Mouse (Mus musculus) forebrain, postnatal 0 days (tissue): ENCODE results near the gene Tspan18. TPM values are rescaled to one million over a fixed set of nuclear protein-coding genes. Genes with fewer than 3 reads are reported as not detected.

ENCODE experiments used
- ATAC-seq: fragments of 200-750 bp; cut with Nextera tagmentation; 2 replicates; pipeline ENCODE4 v1.8.0; 2017; ENCODE audit warnings: mild to moderate bottlenecking, moderate library complexity
- DNase-seq: peaks from one replicate; pipeline ENCODE4 v3.0.0-alpha.2; 2015
- H3K27ac ChIP-seq: fragments of 300-500 bp; sonication (generic); 2 replicates; pipeline ENCODE4 v1.5.1; 2014; ENCODE audit warnings: low read depth, mild to moderate bottlenecking, antibody characterized with exemption, low read length, moderate library complexity, mixed read lengths
- H3K27me3 ChIP-seq: fragments of 300-500 bp; sonication (generic); 2 replicates; pipeline ENCODE4 v1.6.1; 2014; ENCODE audit warnings: mild to moderate bottlenecking, low read length, mixed read lengths; ENCODE audit not compliant: insufficient read depth
- H3K36me3 ChIP-seq: fragments of 300-500 bp; sonication (generic); 2 replicates; pipeline ENCODE4 v1.6.1; 2014; ENCODE audit warnings: mild to moderate bottlenecking, moderate library complexity; ENCODE audit not compliant: insufficient read depth
- H3K4me1 ChIP-seq: fragments of 300-500 bp; sonication (generic); 2 replicates; pipeline ENCODE4 v1.6.1; 2014; ENCODE audit warnings: antibody characterized with exemption; ENCODE audit not compliant: insufficient read depth
- H3K4me2 ChIP-seq: fragments of 300-500 bp; sonication (generic); 2 replicates; pipeline ENCODE4 v1.6.1; 2014; ENCODE audit warnings: low read depth, mild to moderate bottlenecking, moderate library complexity
- H3K4me3 ChIP-seq: fragments of 300-500 bp; sonication (generic); 2 replicates; pipeline ENCODE4 v1.5.1; 2014; ENCODE audit warnings: low read depth, low read length, mixed read lengths
- H3K9ac ChIP-seq: fragments of 300-500 bp; sonication (generic); 2 replicates; pipeline ENCODE4 v1.6.1; 2014; ENCODE audit warnings: mild to moderate bottlenecking
- H3K9me3 ChIP-seq: fragments of 300-500 bp; sonication (generic); 2 replicates; pipeline ENCODE4 v1.6.1; 2016; ENCODE audit warnings: low read length
- CTCF ChIP-seq: sonication (generic); IDR thresholded peaks from 2 replicates; pipeline ENCODE4 v1.5.1; 2016; ENCODE audit warnings: antibody characterized with exemption, control low read depth, low read depth
- WGBS: fragments of 180-500 bp; shearing (Covaris S2); extraction: QIAGEN DNeasy Blood & Tissue Kit; methylation state at CpG from one replicate; pipeline ENCODE4 v1.1.7; 2014; 5-methylcytosine and 5-hydroxymethylcytosine counted together
- polyA plus RNA-seq: library from polyadenylated mRNA; unstranded; fragments of >200 nt; fragmentation: Nextera tagmentation; extraction: Ambion mirVana; gene quantifications from 2 replicates; pipeline ENCODE4 v1.2.1, GENCODE M21; 2015
- total RNA-seq: library from RNA; depleted of rRNA; stranded (reverse); fragments of >200 nt; gene quantifications from 2 replicates; pipeline ENCODE4 v1.2.3, GENCODE M21; 2014

Gene Tspan18
- total and polyA plus RNA-seq, 2 experiments from 2014 or later = 14.4 to 23.1 TPM

GRCm38 (mm10) chr2:93339373-93340106 lies 5.2 kb upstream of the Tspan18 start:
- WGBS = 46% methylated on average over 9 of the region's 9 CpGs
- Histone ChIP-seq H3K27ac (no peak overlapping the region), H3K4me2 (no peak overlapping the region), H3K9ac (no peak overlapping the region), H3K4me3 (no peak overlapping the region), H3K4me1 (no peaks in the 10 kb centered on the region), H3K36me3 (no peaks in the 10 kb centered on the region; the same call in 1 of the 2 replicates), H3K27me3 (no peaks in the 10 kb centered on the region), H3K9me3 (no peaks in the 10 kb centered on the region)
- ATAC-seq (peak; percentile 54), DNase-seq (no peak)
- no peak for TF ChIP-seq CTCF

GRCm38 (mm10) chr2:93335996-93336395 lies 1.7 kb upstream of the Tspan18 start:
- no peak overlapping the region for H3K4me3 ChIP-seq
- H3K9me3 ChIP-seq = no peaks in the 10 kb centered on the region
- no peak overlapping the region for H3K4me2 ChIP-seq
- H3K27ac ChIP-seq = no peak overlapping the region
- no peaks in the 10 kb centered on the region for H3K27me3 ChIP-seq
- TF ChIP-seq CTCF = no peak
- no peak for ATAC-seq
- no peaks in the 10 kb centered on the region; the same call in 1 of the 2 replicates for H3K4me1 ChIP-seq
- no peak overlapping the region for H3K9ac ChIP-seq
- DNase-seq = no peak
- 79% methylated on average over 11 of the region's 11 CpGs for WGBS
- H3K36me3 ChIP-seq = no peaks in the 10 kb centered on the region

GRCm38 (mm10) chr2:93333241-93333816 lies 976 bp downstream of the Tspan18 start:
- under 1% methylated on average over 29 of the region's 29 CpGs for WGBS
- TF ChIP-seq CTCF = peak; percentile 93
- peak overlapping the region; percentile 55 for H3K4me3 ChIP-seq
- ATAC-seq (peak; percentile 72), DNase-seq (peak; percentile 89)
- H3K9me3 ChIP-seq = no peaks in the 10 kb centered on the region
- H3K9ac ChIP-seq = peak overlapping the region; percentile 58
- peak overlapping the region; percentile 50; the same call in 1 of the 2 replicates for H3K27ac ChIP-seq
- H3K4me2 ChIP-seq = peak overlapping the region; percentile 100
- no peaks in the 10 kb centered on the region for H3K27me3 ChIP-seq
- no peaks in the 10 kb centered on the region for H3K36me3 ChIP-seq
- no peaks in the 10 kb centered on the region; the same call in 1 of the 2 replicates for H3K4me1 ChIP-seq

GRCm38 (mm10) chr2:93332277-93332676 lies 2.0 kb downstream of the Tspan18 start:
- Histone ChIP-seq H3K4me1 (peaks cover 9% of the 10 kb centered on the region), H3K9ac (no peak overlapping the region), H3K27ac (no peak overlapping the region), H3K4me2 (peak overlapping the region; percentile 100), H3K4me3 (no peak overlapping the region), H3K36me3 (no peaks in the 10 kb centered on the region), H3K9me3 (no peaks in the 10 kb centered on the region), H3K27me3 (no peaks in the 10 kb centered on the region)
- ATAC-seq = no peak
- DNase-seq = no peak
- no peak for TF ChIP-seq CTCF
- WGBS = 66% methylated on average over 4 of the region's 4 CpGs

- H3K4me2 ChIP-seq = no peak overlapping the region
- no peaks in the 10 kb centered on the region for H3K36me3 ChIP-seq
- 66% methylated on average over 6 of the region's 6 CpGs for WGBS
- TF ChIP-seq CTCF = peak; percentile 23; the same call in 1 of the 2 replicates
- H3K9ac ChIP-seq = 0 out of 2 replicates have a peak overlapping the region, but pooled peaks have one; percentile 10
- no peaks in the 10 kb centered on the region for H3K27me3 ChIP-seq
- ATAC-seq (no peak), DNase-seq (peak; percentile 54)
- no peak overlapping the region for H3K4me3 ChIP-seq
- no peaks in the 10 kb centered on the region for H3K9me3 ChIP-seq
- peaks cover 9% of the 10 kb centered on the region for H3K4me1 ChIP-seq
- H3K27ac ChIP-seq = peak overlapping the region; percentile 15; the same call in 1 of the 2 replicates
These were observed 3.2 kb downstream of the Tspan18 start for GRCm38 (mm10) chr2:93331121-93331520.

GRCm38 (mm10) chr2:93329120-93329519 lies 5.2 kb downstream of the Tspan18 start:
- no peaks in the 10 kb centered on the region for H3K9me3 ChIP-seq
- TF ChIP-seq CTCF = no peak
- no peak overlapping the region for H3K4me3 ChIP-seq
- H3K9ac ChIP-seq = no peak overlapping the region
- H3K27ac ChIP-seq = no peak overlapping the region
- H3K27me3 ChIP-seq = no peaks in the 10 kb centered on the region
- H3K36me3 ChIP-seq = no peaks in the 10 kb centered on the region
- peaks cover 9% of the 10 kb centered on the region for H3K4me1 ChIP-seq
- no peak overlapping the region for H3K4me2 ChIP-seq
- DNase-seq (no peak), ATAC-seq (no peak)
- 70% methylated on average over 4 of the region's 4 CpGs for WGBS
